Mouse (Mus musculus): ENCODE data around the gene Gm20431.
"Not testable (repeated sequence)": the region's sequence is repeated elsewhere in the genome, so short reads cannot be mapped to it uniquely, and the experiment has no call there.

Gm20431 gene

DNA sequence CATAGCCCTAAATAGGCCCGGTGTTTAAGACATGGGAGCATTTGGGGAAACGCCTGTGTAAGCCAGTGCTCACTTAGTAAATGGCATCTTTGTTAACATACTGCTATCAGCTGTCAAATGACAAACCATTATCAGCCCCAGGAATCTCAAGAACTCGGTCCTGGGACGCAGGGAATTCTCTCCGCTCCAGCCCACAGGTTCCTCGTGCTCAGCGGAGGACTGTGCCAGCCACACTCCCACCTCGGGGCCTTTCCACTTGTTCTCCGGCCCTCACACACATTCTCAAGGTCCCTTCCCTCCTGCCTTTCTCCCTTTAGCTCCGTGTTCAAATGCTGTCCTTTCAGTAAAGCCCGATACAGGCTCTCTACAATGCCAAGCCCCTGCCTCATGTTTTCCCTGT, 2.6 kb downstream of the Gm20431 start:
- H3K36me3 ChIP-seq (ENCODE audit: control insufficient read depth, insufficient read depth, low read length, poor library complexity, severe bottlenecking): peaks cover 3% of the 10 kb centered on the region
- DNase-seq (ENCODE audit: low read depth, low spot score): no peak
- H3K27me3 ChIP-seq (ENCODE audit: control insufficient read depth, insufficient read depth, low read length, poor library complexity, severe bottlenecking): no peaks in the 10 kb centered on the region

GRCm38 (mm10) chr2:167657973-167658372, 3.3 kb downstream of the Gm20431 start:
- peaks cover 3% of the 10 kb centered on the region for H3K36me3 ChIP-seq (ENCODE audit: control insufficient read depth, insufficient read depth, low read length, poor library complexity, severe bottlenecking)
- H3K27me3 ChIP-seq (ENCODE audit: control insufficient read depth, insufficient read depth, low read length, poor library complexity, severe bottlenecking): no peaks in the 10 kb centered on the region
- no peak for DNase-seq (ENCODE audit: low read depth, low spot score)

- Histone ChIP-seq H3K27me3 (ENCODE audit: control insufficient read depth, insufficient read depth, low read length, poor library complexity, severe bottlenecking) (no peaks in the 10 kb centered on the region), H3K36me3 (ENCODE audit: control insufficient read depth, insufficient read depth, low read length, poor library complexity, severe bottlenecking) (peaks cover 5% of the 10 kb centered on the region)
- DNase-seq (ENCODE audit: low read depth, low spot score): peak; percentile 87
These were observed 4.4 kb downstream of the Gm20431 start for GRCm38 (mm10) chr2:167656629-167657478.

DNA sequence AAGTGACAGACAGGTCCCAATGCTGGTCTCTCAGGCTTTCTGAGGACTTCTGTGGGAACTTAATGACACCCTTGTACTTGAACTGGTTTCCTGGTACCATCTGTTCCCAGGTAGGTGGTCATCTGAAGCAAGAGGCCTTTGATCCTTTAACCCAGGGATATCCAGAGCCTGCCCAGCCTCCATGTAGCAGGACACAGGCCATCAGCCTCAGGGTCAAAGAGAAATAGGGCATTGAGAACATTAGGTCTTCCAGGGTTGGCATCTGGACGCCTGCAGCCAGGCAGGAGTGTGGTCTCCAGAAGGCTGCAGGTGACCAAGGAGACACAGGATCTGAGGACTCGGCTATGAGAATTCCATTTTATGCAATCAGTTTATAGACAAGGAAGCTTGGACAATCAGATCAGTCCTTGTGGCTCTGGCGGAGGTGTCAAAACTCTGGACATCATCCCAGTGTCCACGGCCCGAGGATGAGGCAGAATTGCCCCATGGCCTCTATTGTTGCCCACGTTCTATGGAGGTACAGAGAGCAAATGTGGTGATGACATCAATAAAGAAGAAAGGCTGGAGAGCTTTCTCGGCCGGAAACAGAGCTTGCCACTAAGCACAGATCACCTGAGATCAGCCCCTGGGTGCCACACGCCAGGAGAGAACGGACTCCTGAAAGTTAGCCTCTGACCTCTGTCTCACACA, 6.2 kb downstream of the Gm20431 start:
- Histone ChIP-seq H3K36me3 (ENCODE audit: control insufficient read depth, insufficient read depth, low read length, poor library complexity, severe bottlenecking) (peaks cover 5% of the 10 kb centered on the region), H3K27me3 (ENCODE audit: control insufficient read depth, insufficient read depth, low read length, poor library complexity, severe bottlenecking) (no peaks in the 10 kb centered on the region)
- no peak for DNase-seq (ENCODE audit: low read depth, low spot score)

GRCm38 (mm10) chr2:167652694-167653093, 8.6 kb downstream of the Gm20431 start:
- DNase-seq (ENCODE audit: low read depth, low spot score): no peak
- H3K36me3 ChIP-seq (ENCODE audit: control insufficient read depth, insufficient read depth, low read length, poor library complexity, severe bottlenecking): peaks cover 5% of the 10 kb centered on the region

DNA sequence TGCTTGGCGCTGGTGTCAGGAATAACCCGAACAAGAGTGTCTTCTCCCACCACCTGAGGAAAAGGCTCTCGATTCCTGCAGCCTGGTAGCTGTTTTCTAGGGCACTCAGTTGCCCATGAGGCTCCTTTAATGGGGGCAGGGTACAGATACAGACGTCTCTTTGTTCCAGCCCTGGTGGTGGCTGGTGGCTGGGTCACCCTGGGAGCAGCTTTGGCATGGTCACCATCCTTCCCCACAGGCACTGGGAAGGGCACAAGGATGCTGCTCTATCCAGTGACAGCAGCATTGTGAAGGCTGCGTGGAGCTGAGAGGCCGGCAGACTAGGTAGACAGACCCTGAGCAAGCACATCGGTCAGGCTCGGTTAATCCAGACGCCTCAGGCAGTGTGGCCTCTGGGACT, 9.7 kb downstream of the Gm20431 start:
- no peak for DNase-seq (ENCODE audit: low read depth, low spot score)
- peaks cover 5% of the 10 kb centered on the region for H3K36me3 ChIP-seq (ENCODE audit: control insufficient read depth, insufficient read depth, low read length, poor library complexity, severe bottlenecking)
- no peaks in the 10 kb centered on the region for H3K27me3 ChIP-seq (ENCODE audit: control insufficient read depth, insufficient read depth, low read length, poor library complexity, severe bottlenecking)

More at GRCm38 (mm10) chr2:167652694-167653093, 8.6 kb downstream of the Gm20431 start:
- H3K27me3 ChIP-seq (ENCODE audit: control insufficient read depth, insufficient read depth, low read length, poor library complexity, severe bottlenecking): no peaks in the 10 kb centered on the region

GRCm38 (mm10) chr2:167649290-167650032, 11.8 kb downstream of the Gm20431 start:
- Histone ChIP-seq H3K36me3 (ENCODE audit: control insufficient read depth, insufficient read depth, low read length, poor library complexity, severe bottlenecking) (peaks cover 12% of the 10 kb centered on the region), H3K27me3 (ENCODE audit: control insufficient read depth, insufficient read depth, low read length, poor library complexity, severe bottlenecking) (no peaks in the 10 kb centered on the region)
- peak; percentile 83 for DNase-seq (ENCODE audit: low read depth, low spot score)

- DNase-seq (ENCODE audit: low read depth, low spot score): no peak
- no peaks in the 10 kb centered on the region for H3K27me3 ChIP-seq (ENCODE audit: control insufficient read depth, insufficient read depth, low read length, poor library complexity, severe bottlenecking)
- H3K36me3 ChIP-seq (ENCODE audit: control insufficient read depth, insufficient read depth, low read length, poor library complexity, severe bottlenecking): peaks cover 8% of the 10 kb centered on the region; the same call in 1 of the 2 replicates
These were observed 14.9 kb downstream of the Gm20431 start for GRCm38 (mm10) chr2:167646411-167646810.

- not testable (repeated sequence) for H3K36me3 ChIP-seq (ENCODE audit: control insufficient read depth, insufficient read depth, low read length, poor library complexity, severe bottlenecking)
These were observed 17.8 kb downstream of the Gm20431 start for GRCm38 (mm10) chr2:167643356-167644052.

DNA sequence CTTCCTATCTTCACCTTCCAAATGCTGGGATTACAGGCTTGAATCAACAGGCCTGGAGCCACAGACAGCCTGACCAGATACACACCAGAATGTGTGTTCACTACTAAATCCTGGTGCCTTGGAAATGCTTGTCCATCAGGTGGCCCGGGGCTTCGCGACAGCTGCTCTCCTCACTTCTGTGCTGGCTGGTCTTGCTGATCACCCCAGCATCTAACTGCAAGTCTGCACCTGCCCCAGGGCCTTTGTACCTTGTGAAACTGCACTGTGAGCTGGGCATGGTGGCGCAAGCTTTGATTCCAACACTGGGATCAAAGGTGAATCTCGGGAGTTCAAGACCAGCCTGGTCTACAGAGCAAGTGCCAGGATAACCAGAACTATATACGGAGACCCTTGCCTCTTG, 19.1 kb downstream of the Gm20431 start:
- DNase-seq (ENCODE audit: low read depth, low spot score): no peak
- Histone ChIP-seq H3K27me3 (ENCODE audit: control insufficient read depth, insufficient read depth, low read length, poor library complexity, severe bottlenecking) (no peaks in the 10 kb centered on the region), H3K36me3 (ENCODE audit: control insufficient read depth, insufficient read depth, low read length, poor library complexity, severe bottlenecking) (peaks cover 8% of the 10 kb centered on the region; the same call in 1 of the 2 replicates)

More at GRCm38 (mm10) chr2:167643356-167644052, 17.8 kb downstream of the Gm20431 start:
- not testable (repeated sequence) for H3K27me3 ChIP-seq (ENCODE audit: control insufficient read depth, insufficient read depth, low read length, poor library complexity, severe bottlenecking); DNase-seq (ENCODE audit: low read depth, low spot score)

- Histone ChIP-seq H3K27me3 (ENCODE audit: control insufficient read depth, insufficient read depth, low read length, poor library complexity, severe bottlenecking) (no peaks in the 10 kb centered on the region), H3K36me3 (ENCODE audit: control insufficient read depth, insufficient read depth, low read length, poor library complexity, severe bottlenecking) (peaks cover 8% of the 10 kb centered on the region; the same call in 1 of the 2 replicates)
- DNase-seq (ENCODE audit: low read depth, low spot score): peak; percentile 80
These were observed 20.0 kb downstream of the Gm20431 start for GRCm38 (mm10) chr2:167641337-167641736.

DNA sequence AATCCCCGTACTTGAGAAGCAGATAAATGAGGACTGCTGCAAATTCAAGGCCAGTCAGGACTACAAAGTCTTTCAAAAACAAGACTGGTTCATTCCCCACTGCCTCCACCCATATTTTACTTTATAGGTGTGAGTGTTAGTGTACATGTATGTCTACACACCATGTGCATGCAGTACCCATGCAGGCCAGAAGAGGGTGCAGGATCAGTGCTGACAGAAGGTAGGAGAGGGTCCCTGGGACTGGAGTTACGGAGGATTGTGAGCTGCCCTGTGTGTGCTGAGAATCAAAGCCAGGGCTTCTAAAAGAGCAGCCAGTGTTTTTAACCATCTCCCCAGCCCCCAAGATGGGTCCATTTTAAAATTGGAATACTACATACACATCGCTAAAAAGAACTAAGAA, 21.0 kb downstream of the Gm20431 start:
- Histone ChIP-seq H3K36me3 (ENCODE audit: control insufficient read depth, insufficient read depth, low read length, poor library complexity, severe bottlenecking) (peaks cover 1% of the 10 kb centered on the region; the same call in 1 of the 2 replicates), H3K27me3 (ENCODE audit: control insufficient read depth, insufficient read depth, low read length, poor library complexity, severe bottlenecking) (no peaks in the 10 kb centered on the region)
- DNase-seq (ENCODE audit: low read depth, low spot score): peak; percentile 71

DNA sequence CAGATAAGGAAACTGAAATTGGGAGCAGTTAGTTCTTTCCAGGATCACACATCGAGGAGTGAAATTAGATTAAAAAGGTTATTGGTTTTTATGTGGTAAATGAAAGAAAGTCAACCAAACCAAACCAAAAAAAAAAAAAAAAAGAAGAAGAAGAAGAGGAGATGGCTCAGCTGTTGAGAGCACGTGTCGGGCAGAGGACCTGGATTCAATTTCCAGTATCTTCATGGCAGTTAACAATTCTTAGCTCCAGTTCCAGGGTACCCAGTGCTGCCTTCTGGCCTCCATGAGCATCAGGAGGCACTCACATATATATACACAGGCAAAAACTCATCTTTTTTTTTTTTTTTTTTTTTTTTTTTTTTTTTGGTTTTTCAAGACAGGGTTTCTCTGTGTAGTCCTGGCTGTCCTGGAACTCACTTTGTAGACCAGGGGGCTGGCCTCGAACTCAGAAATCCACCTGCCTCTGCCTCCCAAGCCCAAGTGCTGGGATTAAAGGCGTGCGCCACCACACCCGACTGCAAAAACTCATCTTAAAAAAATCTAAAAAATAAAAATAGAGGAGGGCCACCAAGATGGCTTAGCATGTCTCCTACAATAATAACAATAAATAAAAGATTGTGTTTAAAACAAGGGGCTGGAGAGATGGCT, 26.3 kb downstream of the Gm20431 start:
- no peaks in the 10 kb centered on the region for H3K27me3 ChIP-seq (ENCODE audit: control insufficient read depth, insufficient read depth, low read length, poor library complexity, severe bottlenecking)
- no peaks in the 10 kb centered on the region for H3K36me3 ChIP-seq (ENCODE audit: control insufficient read depth, insufficient read depth, low read length, poor library complexity, severe bottlenecking)
- DNase-seq (ENCODE audit: low read depth, low spot score): no peak

- peak; percentile 100 for DNase-seq (ENCODE audit: low read depth, low spot score)
- no peaks in the 10 kb centered on the region for H3K36me3 ChIP-seq (ENCODE audit: control insufficient read depth, insufficient read depth, low read length, poor library complexity, severe bottlenecking)
- H3K27me3 ChIP-seq (ENCODE audit: control insufficient read depth, insufficient read depth, low read length, poor library complexity, severe bottlenecking): no peaks in the 10 kb centered on the region
These were observed 26.9 kb downstream of the Gm20431 start for GRCm38 (mm10) chr2:167634338-167634770.

Data from splenic B cell, adult 2 months (primary cell).